In genomic region chr19:25802692-25803091, GRCm38 (mm10) we compare ENCODE assay signal across 28 mouse cellular contexts.
"Had no signal": no experiment of that assay in that cellular context is flagged by ENCODE, and none has a peak within 500 bp of the region (broad histone marks: within the 10 kb centered on the region; RNA-seq: fewer than 3 reads in every experiment).

No protein-coding gene starts in this region.

- H3K9me3 ChIP-seq: embryonic facial prominence, embryonic 10.5 days; embryonic facial prominence, embryonic 12.5 days; embryonic facial prominence, embryonic 13.5 days; embryonic facial prominence, embryonic 15.5 days; forebrain, embryonic 10.5 days; forebrain, embryonic 12.5 days; forebrain, embryonic 13.5 days; forebrain, embryonic 15.5 days had no signal

- ATAC-seq: forebrain, embryonic 13.5 days; forebrain, embryonic 14.5 days; forebrain, embryonic 15.5 days; forebrain, embryonic 16.5 days; forebrain, postnatal 0 days had no signal

- H3K27ac ChIP-seq: embryonic facial prominence, embryonic 10.5 days; embryonic facial prominence, embryonic 12.5 days; embryonic facial prominence, embryonic 13.5 days; embryonic facial prominence, embryonic 15.5 days; forebrain, embryonic 10.5 days; forebrain, embryonic 12.5 days; forebrain, embryonic 13.5 days; forebrain, embryonic 15.5 days; gastrocnemius, adult 2 months had no signal

- H3K4me2 ChIP-seq: embryonic facial prominence, embryonic 12.5 days; embryonic facial prominence, embryonic 13.5 days; embryonic facial prominence, embryonic 15.5 days; forebrain, embryonic 12.5 days; forebrain, embryonic 13.5 days; forebrain, embryonic 15.5 days had no signal

- DNase-seq: cerebellum, adult 18-20 months; cerebellum, adult 2 months; cerebellum, adult 8-10 months; cerebellum, adult 9-10 months; cerebellum, adult 9-11 months; cerebellum, postnatal 10 days; cerebellum, postnatal 14 days; cerebellum, postnatal 25 days; cerebellum, postnatal 36 days; embryo, embryonic 11 days; forebrain, postnatal 0 days; gastrocnemius, adult 2 months; gastrocnemius, postnatal 10 days; gastrocnemius, postnatal 14 days; gastrocnemius, postnatal 25 days; gastrocnemius, postnatal 36 days; heart, adult 18-20 months had no signal

- H3K27me3 ChIP-seq: embryonic facial prominence, embryonic 12.5 days; embryonic facial prominence, embryonic 13.5 days; embryonic facial prominence, embryonic 15.5 days; forebrain, embryonic 12.5 days; forebrain, embryonic 13.5 days; forebrain, embryonic 15.5 days had no signal

- H3K4me1 ChIP-seq: embryonic facial prominence, embryonic 15.5 days; forebrain, embryonic 10.5 days; forebrain, embryonic 12.5 days; forebrain, embryonic 13.5 days; forebrain, embryonic 15.5 days had no signal

- H3K4me3 ChIP-seq: embryonic facial prominence, embryonic 10.5 days; embryonic facial prominence, embryonic 12.5 days; embryonic facial prominence, embryonic 13.5 days; embryonic facial prominence, embryonic 15.5 days; erythroblast, embryonic 14.5 days; forebrain, embryonic 10.5 days; forebrain, embryonic 12.5 days; forebrain, embryonic 13.5 days; forebrain, embryonic 15.5 days; gastrocnemius, adult 2 months had no signal

- H3K36me3 ChIP-seq: embryonic facial prominence, embryonic 10.5 days; embryonic facial prominence, embryonic 12.5 days; embryonic facial prominence, embryonic 13.5 days; embryonic facial prominence, embryonic 15.5 days; forebrain, embryonic 10.5 days; forebrain, embryonic 12.5 days; forebrain, embryonic 15.5 days had no signal

- H3K9ac ChIP-seq: embryonic facial prominence, embryonic 12.5 days; embryonic facial prominence, embryonic 13.5 days; embryonic facial prominence, embryonic 15.5 days; forebrain, embryonic 12.5 days; forebrain, embryonic 13.5 days; forebrain, embryonic 15.5 days; forebrain, postnatal 0 days had no signal
